Mouse (Mus musculus) hindbrain, embryonic 15.5 days (tissue): ENCODE data around the gene Dyrk3. TPM values are rescaled to one million over a fixed set of nuclear protein-coding genes. Genes with fewer than 3 reads are reported as not detected.

ENCODE experiments used
- ATAC-seq: fragments of 200-750 bp; cut with Nextera tagmentation; 2 replicates; pipeline ENCODE4 v1.8.0; 2017; ENCODE audit warnings: low read depth, moderate number of reproducible peaks, moderate TSS enrichment; ENCODE audit not compliant: low FRiP score
- H3K27ac ChIP-seq: fragments of 300-500 bp; sonication (generic); replicated peaks from 2 replicates; pipeline ENCODE4 v1.5.1; 2015; ENCODE audit warnings: mild to moderate bottlenecking, inconsistent platforms
- H3K27me3 ChIP-seq: fragments of 300-500 bp; sonication (generic); 2 replicates; pipeline ENCODE4 v1.6.1; 2015; ENCODE audit warnings: control low read depth, inconsistent platforms
- H3K36me3 ChIP-seq: fragments of 300-500 bp; sonication (generic); 2 replicates; pipeline ENCODE4 v1.6.1; 2015; ENCODE audit warnings: control low read depth, inconsistent platforms
- H3K4me1 ChIP-seq: fragments of 300-500 bp; sonication (generic); replicated peaks from 2 replicates; pipeline ENCODE4 v1.6.1; 2015; ENCODE audit warnings: control low read depth, inconsistent platforms
- H3K4me2 ChIP-seq: fragments of 300-500 bp; sonication (generic); 2 replicates; pipeline ENCODE4 v1.6.1; 2015; ENCODE audit warnings: moderate library complexity, mild to moderate bottlenecking, inconsistent platforms
- H3K4me3 ChIP-seq: fragments of 300-500 bp; sonication (generic); 2 replicates; pipeline ENCODE4 v1.5.1; 2015; ENCODE audit warnings: mild to moderate bottlenecking, inconsistent platforms
- H3K9ac ChIP-seq: fragments of 300-500 bp; sonication (generic); 2 replicates; pipeline ENCODE4 v1.6.1; 2015; ENCODE audit warnings: inconsistent platforms
- H3K9me3 ChIP-seq: fragments of 300-500 bp; sonication (generic); 2 replicates; pipeline ENCODE4 v1.6.1; 2016; ENCODE audit warnings: control low read depth, inconsistent platforms
- WGBS: fragments of 180-500 bp; shearing (Covaris S2); methylation state at CpG from one replicate; pipeline ENCODE4 v1.1.7; 2015; 5-methylcytosine and 5-hydroxymethylcytosine counted together
- polyA plus RNA-seq: library from polyadenylated mRNA; unstranded; fragments of >200 nt; fragmentation: Nextera tagmentation; extraction: Ambion mirVana; gene quantifications from 2 replicates; pipeline ENCODE4 v1.2.1, GENCODE M21; 2015

Gene Dyrk3
- polyA plus RNA-seq, 1 experiment from 2014 or later = 15.9 TPM

GRCm38 (mm10) chr1:131097700-131098094 is 40.4 kb downstream of the Dyrk3 start, which contains the start of gene Mapkapk2:
TSS of gene Mapkapk2 (minus strand) at chr1:131097826.
- Histone ChIP-seq H3K4me2 (peak within 1 kb of the TSS; percentile 73), H3K27ac (peak within 1 kb of the TSS; percentile 83), H3K27me3 (no peaks in the 10 kb centered on the region), H3K9me3 (no peaks in the 10 kb centered on the region), H3K4me3 (peak within 1 kb of the TSS; percentile 80), H3K9ac (peak within 1 kb of the TSS; percentile 83), H3K36me3 (no peaks in the 10 kb centered on the region), H3K4me1 (peaks cover 39% of the 10 kb centered on the region)
- peak; percentile 96 for ATAC-seq
- 0% methylated on average over 30 of the region's 32 CpGs for WGBS

GRCm38 (mm10) chr1:131096803-131097699 is 41.1 kb downstream of the Dyrk3 start:
- no peaks in the 10 kb centered on the region for H3K9me3 ChIP-seq
- H3K27me3 ChIP-seq = no peaks in the 10 kb centered on the region
- peak overlapping the region; percentile 80 for H3K4me3 ChIP-seq
- H3K4me2 ChIP-seq = peak overlapping the region; percentile 73
- no peaks in the 10 kb centered on the region for H3K36me3 ChIP-seq
- H3K9ac ChIP-seq = peak overlapping the region; percentile 83
- peak overlapping the region; percentile 83 for H3K27ac ChIP-seq
- WGBS = under 1% methylated on average over 89 of the region's 98 CpGs
- peak; percentile 35 for ATAC-seq
- H3K4me1 ChIP-seq = peaks cover 43% of the 10 kb centered on the region

GRCm38 (mm10) chr1:131096132-131096695 is 41.9 kb downstream of the Dyrk3 start:
- Histone ChIP-seq H3K9ac (peak overlapping the region; percentile 83), H3K9me3 (no peaks in the 10 kb centered on the region), H3K27ac (peak overlapping the region; percentile 83), H3K4me3 (peak overlapping the region; percentile 80), H3K27me3 (no peaks in the 10 kb centered on the region), H3K4me1 (peaks cover 43% of the 10 kb centered on the region), H3K36me3 (no peaks in the 10 kb centered on the region), H3K4me2 (peak overlapping the region; percentile 73)
- 26% methylated on average over 9 of the region's 9 CpGs for WGBS
- no peak for ATAC-seq

- H3K36me3 ChIP-seq = no peaks in the 10 kb centered on the region
- H3K4me3 ChIP-seq = peak overlapping the region; percentile 80
- H3K9ac ChIP-seq = peak overlapping the region; percentile 83; the same call in 1 of the 2 replicates
- ATAC-seq = no peak
- WGBS = 15% methylated on average over 8 of the region's 8 CpGs
- H3K4me2 ChIP-seq = peak overlapping the region; percentile 73
- peaks cover 47% of the 10 kb centered on the region for H3K4me1 ChIP-seq
- H3K27me3 ChIP-seq = no peaks in the 10 kb centered on the region
- no peak overlapping the region for H3K27ac ChIP-seq
- no peaks in the 10 kb centered on the region for H3K9me3 ChIP-seq
Observed at GRCm38 (mm10) chr1:131095574-131095973, 42.6 kb downstream of the Dyrk3 start.

GRCm38 (mm10) chr1:131093889-131094288 is 44.3 kb downstream of the Dyrk3 start:
- no peak overlapping the region for H3K9ac ChIP-seq

GRCm38 (mm10) chr1:131092846-131093245 is 45.3 kb downstream of the Dyrk3 start:
- H3K4me1 ChIP-seq = peaks cover 68% of the 10 kb centered on the region
- ATAC-seq = no peak
- no peaks in the 10 kb centered on the region for H3K9me3 ChIP-seq
- H3K27me3 ChIP-seq = no peaks in the 10 kb centered on the region
- H3K27ac ChIP-seq = no peak overlapping the region
- H3K36me3 ChIP-seq = no peaks in the 10 kb centered on the region
- H3K4me2 ChIP-seq = no peak overlapping the region
- no peak overlapping the region for H3K4me3 ChIP-seq
- 92% methylated on average over 3 of the region's 3 CpGs for WGBS
- H3K9ac ChIP-seq = no peak overlapping the region

More at GRCm38 (mm10) chr1:131093889-131094288, 44.3 kb downstream of the Dyrk3 start:
- Histone ChIP-seq H3K27me3 (no peaks in the 10 kb centered on the region), H3K9me3 (no peaks in the 10 kb centered on the region), H3K4me1 (peaks cover 64% of the 10 kb centered on the region), H3K4me3 (no peak overlapping the region), H3K27ac (no peak overlapping the region), H3K36me3 (no peaks in the 10 kb centered on the region), H3K4me2 (no peak overlapping the region)
- WGBS = 82% methylated on average over 8 of the region's 8 CpGs
- no peak for ATAC-seq

- Histone ChIP-seq H3K27ac (no peak overlapping the region), H3K4me1 (peaks cover 71% of the 10 kb centered on the region), H3K4me2 (no peak overlapping the region), H3K9me3 (no peaks in the 10 kb centered on the region), H3K27me3 (no peaks in the 10 kb centered on the region), H3K9ac (no peak overlapping the region), H3K4me3 (no peak overlapping the region), H3K36me3 (no peaks in the 10 kb centered on the region)
- 86% methylated on average over 3 of the region's 3 CpGs for WGBS
- ATAC-seq = no peak
Observed at GRCm38 (mm10) chr1:131092173-131092572, 46.0 kb downstream of the Dyrk3 start.

GRCm38 (mm10) chr1:131091481-131091880 is 46.7 kb downstream of the Dyrk3 start:
- peaks cover 76% of the 10 kb centered on the region for H3K4me1 ChIP-seq
- no peak overlapping the region for H3K9ac ChIP-seq
- 94% methylated on average over 3 of the region's 3 CpGs for WGBS
- no peak overlapping the region for H3K4me2 ChIP-seq
- no peaks in the 10 kb centered on the region for H3K9me3 ChIP-seq
- H3K27me3 ChIP-seq = no peaks in the 10 kb centered on the region
- H3K36me3 ChIP-seq = no peaks in the 10 kb centered on the region
- ATAC-seq = no peak
- H3K27ac ChIP-seq = no peak overlapping the region
- H3K4me3 ChIP-seq = no peak overlapping the region

GRCm38 (mm10) chr1:131090877-131091276 is 47.3 kb downstream of the Dyrk3 start:
- WGBS = 75% methylated on average over 4 of the region's 4 CpGs
- ATAC-seq = no peak
- H3K27ac ChIP-seq = no peak overlapping the region

GRCm38 (mm10) chr1:131090261-131090660 is 47.9 kb downstream of the Dyrk3 start:
- Histone ChIP-seq H3K4me1 (peaks cover 76% of the 10 kb centered on the region), H3K36me3 (no peaks in the 10 kb centered on the region), H3K9me3 (no peaks in the 10 kb centered on the region), H3K27me3 (no peaks in the 10 kb centered on the region), H3K9ac (no peak overlapping the region), H3K27ac (no peak overlapping the region), H3K4me3 (no peak overlapping the region), H3K4me2 (no peak overlapping the region)
- WGBS = 89% methylated on average over 5 of the region's 5 CpGs
- no peak for ATAC-seq

More at GRCm38 (mm10) chr1:131090877-131091276, 47.3 kb downstream of the Dyrk3 start:
- H3K4me2 ChIP-seq = no peak overlapping the region
- H3K9me3 ChIP-seq = no peaks in the 10 kb centered on the region
- no peak overlapping the region for H3K4me3 ChIP-seq
- H3K27me3 ChIP-seq = no peaks in the 10 kb centered on the region
- H3K9ac ChIP-seq = no peak overlapping the region
- peaks cover 76% of the 10 kb centered on the region for H3K4me1 ChIP-seq
- H3K36me3 ChIP-seq = no peaks in the 10 kb centered on the region

- no peaks in the 10 kb centered on the region for H3K27me3 ChIP-seq
- ATAC-seq = no peak
- H3K4me3 ChIP-seq = no peak overlapping the region
- peaks cover 75% of the 10 kb centered on the region for H3K4me1 ChIP-seq
- no peak overlapping the region for H3K9ac ChIP-seq
- 91% methylated on average over 2 of the region's 2 CpGs for WGBS
- no peak overlapping the region for H3K4me2 ChIP-seq
- H3K27ac ChIP-seq = no peak overlapping the region
- H3K9me3 ChIP-seq = no peaks in the 10 kb centered on the region
- no peaks in the 10 kb centered on the region for H3K36me3 ChIP-seq
Observed at GRCm38 (mm10) chr1:131089525-131090127, 48.5 kb downstream of the Dyrk3 start.

- no peaks in the 10 kb centered on the region for H3K27me3 ChIP-seq
- peaks cover 78% of the 10 kb centered on the region for H3K4me1 ChIP-seq
- ATAC-seq = no peak
- H3K9ac ChIP-seq = no peak overlapping the region
- no peaks in the 10 kb centered on the region for H3K36me3 ChIP-seq
- no peaks in the 10 kb centered on the region for H3K9me3 ChIP-seq
- no peak overlapping the region for H3K4me3 ChIP-seq
- H3K4me2 ChIP-seq = no peak overlapping the region
- no peak overlapping the region for H3K27ac ChIP-seq
- 67% methylated on average over 11 of the region's 11 CpGs for WGBS
Observed at GRCm38 (mm10) chr1:131088547-131088946, 49.6 kb downstream of the Dyrk3 start.
